ENCODE assay signal across 10 mouse cellular contexts in genomic region chr10:121330940-121331339, GRCm38 (mm10). TPM values are rescaled to one million over a fixed set of nuclear protein-coding genes. Genes with fewer than 3 reads are reported as not detected.
DNase-seq lines count a peak whose midpoint lies in the region; ATAC-seq and TF ChIP-seq lines count a peak whose summit lies in the region.
"Had no signal": no experiment of that assay in that cellular context is flagged by ENCODE, and none has a peak within 500 bp of the region (broad histone marks: within the 10 kb centered on the region; RNA-seq: fewer than 3 reads in every experiment).

No protein-coding gene starts in this region.

- H3K4me1 ChIP-seq in testis, adult 2 months (ENCODE audit: control insufficient read depth, insufficient read depth, low read length), result no peaks in the 10 kb centered on the region
- no peaks in the 10 kb centered on the region for H3K4me1 ChIP-seq in heart, postnatal 0 days (ENCODE audit: control insufficient read depth, insufficient read depth)
- H3K4me1 ChIP-seq: neural tube, embryonic 12.5 days had no signal

- DNase-seq in testis, postnatal 14 days (ENCODE audit: low spot score), result no peak
- DNase-seq in cerebellum, postnatal 25 days, result peak; percentile 77 to 88
- no peak for DNase-seq in heart, postnatal 0 days (ENCODE audit: low spot score)
- DNase-seq in left cerebral cortex, postnatal 4 days, result peak; percentile 67
- DNase-seq in ovary, postnatal 14 days (ENCODE audit: low spot score), result peak; percentile 35
- peak; percentile 87 for DNase-seq in thymus, postnatal 4 days

- TF ChIP-seq POLR2A in testis, adult 2 months (IDR thresholded peaks at IDR 0.05; ENCODE audit: control insufficient read depth, low read depth, low read length), result no peak

- TF ChIP-seq EP300 in heart, postnatal 0 days (IDR thresholded peaks at IDR 0.05; ENCODE audit: low read depth), result no peak

- ATAC-seq in activated CD4-positive, CD25-positive, alpha-beta regulatory T cell, adult 4 months, result peak; percentile 81
- ATAC-seq in heart, postnatal 0 days (ENCODE audit: insufficient read depth, low read depth), result no peak

- WGBS in heart, postnatal 0 days, result 11% methylated on average over 7 of the region's 7 CpGs

- no peak overlapping the region for H3K4me2 ChIP-seq in heart, postnatal 0 days (ENCODE audit: low read depth, low read length)
- H3K4me2 ChIP-seq: heart, embryonic 13.5 days; neural tube, embryonic 12.5 days had no signal

- no peaks in the 10 kb centered on the region for H3K27me3 ChIP-seq in testis, adult 2 months (ENCODE audit: control insufficient read depth, insufficient read depth, low read length)
- no peaks in the 10 kb centered on the region for H3K27me3 ChIP-seq in heart, postnatal 0 days (ENCODE audit: control insufficient read depth, insufficient read depth, low read length)
- H3K27me3 ChIP-seq: heart, embryonic 13.5 days; neural tube, embryonic 12.5 days had no signal

- H3K9me3 ChIP-seq in heart, postnatal 0 days (replicated peaks; ENCODE audit: control insufficient read depth, low read length), result no peaks in the 10 kb centered on the region

- no peaks in the 10 kb centered on the region for H3K36me3 ChIP-seq in testis, adult 2 months (ENCODE audit: control insufficient read depth, insufficient read depth, low read length)
- peaks cover 4% of the 10 kb centered on the region; the same call in 1 of the 2 replicates for H3K36me3 ChIP-seq in heart, postnatal 0 days (replicated peaks; ENCODE audit: control insufficient read depth, insufficient read depth, low read length)
- H3K36me3 ChIP-seq: neural tube, embryonic 12.5 days had no signal

- intact Hi-C loops in left cerebral cortex, postnatal 4 days (cut with DNase I), result no loop called here

- no peak overlapping the region for H3K9ac ChIP-seq in heart, postnatal 0 days (replicated peaks; ENCODE audit: low read depth, low read length)
- H3K9ac ChIP-seq: heart, embryonic 13.5 days; neural tube, embryonic 12.5 days had no signal

- no peak overlapping the region for H3K27ac ChIP-seq in testis, adult 2 months (ENCODE audit: control insufficient read depth, insufficient read depth, low read depth, low read length)
- no peak overlapping the region for H3K27ac ChIP-seq in heart, postnatal 0 days (ENCODE audit: low read depth)
- H3K27ac ChIP-seq: heart, embryonic 13.5 days; neural tube, embryonic 12.5 days had no signal

- peak; percentile 82; the same call in 1 of the 2 replicates for TF ChIP-seq CTCF in testis, adult 2 months (IDR thresholded peaks at IDR 0.05; ENCODE audit: control insufficient read depth, insufficient read depth, insufficient replicate concordance, low read depth, low read length)
- TF ChIP-seq CTCF in heart, postnatal 0 days (IDR thresholded peaks at IDR 0.05; ENCODE audit: low read depth), result peak; percentile 81

- no peak overlapping the region for H3K4me3 ChIP-seq in testis, adult 2 months (ENCODE audit: control insufficient read depth, low read depth, low read length)
- no peak overlapping the region for H3K4me3 ChIP-seq in heart, postnatal 0 days (ENCODE audit: low read depth, low read length)
- H3K4me3 ChIP-seq: heart, embryonic 13.5 days; neural tube, embryonic 12.5 days had no signal

RNA-seq across cellular contexts. Expression of gene Tbc1d30, which starts 20.1 kb away (rescaled TPM):
- 1.1 and 1.3 TPM in 2 replicates for polyA plus RNA-seq in testis, adult 2 months (2012; rRNA removed)
- 1 to 10 TPM; 5.0 to 5.7 TPM for polyA plus RNA-seq in activated CD4-positive, CD25-positive, alpha-beta regulatory T cell, adult 4 months (2017; shearing (Covaris generic))
- 0.58 and 14.7 TPM in 2 replicates for total RNA-seq in heart, postnatal 0 days (2014; rRNA removed; ENCODE audit: low replicate concordance)
- polyA plus RNA-seq in heart, postnatal 0 days (2015; fragmentation: Nextera tagmentation; extraction: Ambion mirVana), result 1.1 and 1.2 TPM in 2 replicates
- total RNA-seq in left cerebral cortex, postnatal 4 days (2021), result 10 to 100 TPM; 64.4 to 66.5 TPM

RNA-seq across cellular contexts. Expression of gene Gns, which starts 34.0 kb away (rescaled TPM):
- polyA plus RNA-seq in testis, adult 2 months (2012; rRNA removed), result 14.5 and 14.7 TPM in 2 replicates
- 1 to 10 TPM; 7.2 to 9.1 TPM for polyA plus RNA-seq in activated CD4-positive, CD25-positive, alpha-beta regulatory T cell, adult 4 months (2017; shearing (Covaris generic))
- 50.4 and 57.5 TPM in 2 replicates for total RNA-seq in heart, postnatal 0 days (2014; rRNA removed; ENCODE audit: low replicate concordance)
- 25.2 and 26.1 TPM in 2 replicates for polyA plus RNA-seq in heart, postnatal 0 days (2015; fragmentation: Nextera tagmentation; extraction: Ambion mirVana)
- 10 to 100 TPM; 61.0 to 67.6 TPM for total RNA-seq in left cerebral cortex, postnatal 4 days (2021)

Comparison
In these comparisons a context has a peak if more than half of its experiments do, and no peak if none do; other contexts are left out.
1. DNase-seq: peak in cerebellum, postnatal 25 days (2 of 2), left cerebral cortex, postnatal 4 days (single experiment), ovary, postnatal 14 days (single experiment) and thymus, postnatal 4 days (single experiment); none in testis, postnatal 14 days (single experiment) and heart, postnatal 0 days (single experiment).